ENCODE assay signal across 13 mouse cellular contexts in the genomic region with DNA sequence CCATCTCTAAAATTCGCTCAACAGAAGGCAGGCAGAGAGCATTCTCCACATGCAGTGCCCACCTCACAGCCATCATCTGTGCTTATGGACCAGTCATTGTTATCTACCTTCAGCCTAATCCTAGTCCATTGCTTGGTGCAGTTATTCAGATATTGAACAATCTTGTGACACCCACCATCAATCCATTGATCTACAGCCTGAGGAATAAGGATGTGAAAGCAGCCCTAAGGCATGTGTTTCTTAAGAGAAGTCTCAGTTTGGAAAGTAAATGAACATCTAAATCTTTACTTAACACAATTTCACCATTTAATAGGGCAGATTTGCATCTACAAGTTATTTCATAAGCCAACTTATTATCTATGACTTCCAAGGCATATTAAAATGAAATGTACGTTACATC. TPM values are rescaled to one million over a fixed set of nuclear protein-coding genes. Genes with fewer than 3 reads are reported as not detected.
"Had no signal": no experiment of that assay in that cellular context is flagged by ENCODE, and none has a peak within 500 bp of the region (broad histone marks: within the 10 kb centered on the region; RNA-seq: fewer than 3 reads in every experiment).

No protein-coding gene starts in this region.

- DNase-seq: retina, postnatal 1 day; right cerebral cortex, adult 18-20 months; right cerebral cortex, postnatal 14 days; right cerebral cortex, postnatal 25 days; right cerebral cortex, postnatal 4 days; spleen, adult 18-20 months; thymus, adult 18-20 months; thymus, adult 2 months; thymus, postnatal 14 days; thymus, postnatal 25 days; thymus, postnatal 36 days; thymus, postnatal 4 days had no signal

RNA-seq across cellular contexts. Expression of gene Olfr963, which starts 2.7 kb away (rescaled TPM):
- total RNA-seq: neutrophil, adult 5-6 weeks had no signal

RNA-seq across cellular contexts. Expression of gene Olfr961, which starts 24.8 kb away (rescaled TPM):
- total RNA-seq: neutrophil, adult 5-6 weeks had no signal

RNA-seq across cellular contexts. Expression of gene Olfr149, which starts 37.2 kb away (rescaled TPM):
- total RNA-seq: neutrophil, adult 5-6 weeks had no signal

RNA-seq across cellular contexts. Expression of gene Olfr965, which starts 41.4 kb away (rescaled TPM):
- total RNA-seq: neutrophil, adult 5-6 weeks had no signal

RNA-seq across cellular contexts. Expression of gene Olfr960, which starts 48.5 kb away (rescaled TPM):
- total RNA-seq: neutrophil, adult 5-6 weeks had no signal
